Mouse (Mus musculus) spleen, adult 2 months (tissue): ENCODE measurements at regions not wholly inside any gene's neighbourhood (a gene's known extent, or its start where the extent isn't known, plus 50 kb on each side); places are given as distances from the start of the nearest gene placed in this dataset.

Experiments
- CTCF ChIP-seq: fragments of 200-500 bp; IDR thresholded peaks from 2 replicates; pipeline ENCODE4 v1.5.1; 2011; ENCODE audit warnings: mild to moderate bottlenecking, inconsistent platforms; ENCODE audit not compliant: insufficient read depth, insufficient read length, insufficient replicate concordance; ENCODE audit errors: extremely low read depth
- POLR2A ChIP-seq: fragments of 200-500 bp; IDR thresholded peaks from 2 replicates; pipeline ENCODE4 v1.6.1; 2011; ENCODE audit warnings: low read depth, low read length, inconsistent platforms

- TF ChIP-seq CTCF (no peak), POLR2A (no peak)
Observed at GRCm38 (mm10) chr10:117432871-117433546, 53.2 kb upstream of the Cpsf6 start.
